Comparison of ENCODE assay signal across 23 mouse cellular contexts in the genomic region with DNA sequence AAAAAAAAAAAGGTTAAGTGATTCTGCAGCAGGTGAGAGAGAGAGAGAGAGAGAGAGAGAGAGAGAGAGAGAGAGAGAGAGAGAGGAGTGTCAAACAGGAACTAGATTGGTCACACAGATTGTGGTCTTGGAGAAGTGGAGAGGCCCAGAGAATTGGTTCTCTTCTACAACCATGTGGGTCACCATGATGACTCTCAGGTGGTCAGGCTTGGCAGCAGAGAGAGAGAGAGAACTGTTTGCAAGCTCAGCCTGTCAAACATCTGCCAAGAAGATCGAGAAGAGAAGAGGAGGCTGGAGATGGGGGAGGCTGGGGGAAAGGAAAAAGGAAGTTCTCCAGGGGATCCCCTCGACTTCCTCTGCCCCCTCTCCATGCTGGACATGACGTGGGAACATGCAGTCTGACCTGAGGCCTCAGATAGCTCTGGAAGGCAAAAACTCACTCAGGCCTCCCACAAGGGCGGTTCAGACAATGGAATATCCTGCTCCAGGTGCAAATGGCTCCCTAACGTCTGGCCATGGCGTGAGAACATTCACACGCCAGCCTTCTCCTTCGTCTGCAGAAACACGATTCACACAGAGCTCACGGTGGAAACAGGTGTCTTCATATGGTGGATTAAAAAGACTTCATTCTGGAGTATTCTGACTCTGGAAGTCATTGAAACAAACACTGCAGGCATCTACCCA. TPM values are rescaled to one million over a fixed set of nuclear protein-coding genes. Genes with fewer than 3 reads are reported as not detected.
A peak's percentile ranks its signal among the peaks of the same experiment; 100 is the strongest.
DNase-seq lines count a peak whose midpoint lies in the region; ATAC-seq and TF ChIP-seq lines count a peak whose summit lies in the region.
"Had no signal": no experiment of that assay in that cellular context is flagged by ENCODE, and none has a peak within 500 bp of the region (broad histone marks: within the 10 kb centered on the region; RNA-seq: fewer than 3 reads in every experiment).

No protein-coding gene starts in this region.

- H3K4me2 ChIP-seq in limb, embryonic 12.5 days: no peak overlapping the region
- H3K4me2 ChIP-seq in limb, embryonic 13.5 days (replicated peaks): no peak overlapping the region
- no peak overlapping the region for H3K4me2 ChIP-seq in stomach, postnatal 0 days (replicated peaks; ENCODE audit: low read depth)
- H3K4me2 ChIP-seq: hindbrain, embryonic 13.5 days; kidney, embryonic 15.5 days; midbrain, embryonic 15.5 days; neural tube, embryonic 12.5 days had no signal

- H3K27ac ChIP-seq in limb, embryonic 12.5 days: 0 out of 2 replicates have a peak overlapping the region, but pooled peaks have one; percentile 37
- H3K27ac ChIP-seq in limb, embryonic 10.5 days: no peak overlapping the region
- H3K27ac ChIP-seq in MEL (ENCODE audit: control insufficient read depth, low read depth, low read length): peak overlapping the region; percentile 51
- H3K27ac ChIP-seq in limb, embryonic 13.5 days: no peak overlapping the region
- no peak overlapping the region for H3K27ac ChIP-seq in stomach, postnatal 0 days (replicated peaks)
- H3K27ac ChIP-seq: forebrain, embryonic 10.5 days; hindbrain, embryonic 13.5 days; kidney, embryonic 15.5 days; midbrain, embryonic 15.5 days; neural tube, embryonic 12.5 days had no signal

- ATAC-seq in limb, embryonic 12.5 days (ENCODE audit: insufficient number of reproducible peaks, insufficient read depth, low FRiP score, low TSS enrichment, low read depth): no peak
- peak; percentile 42; the same call in 1 of the 2 replicates for ATAC-seq in limb, embryonic 13.5 days (ENCODE audit: low FRiP score, low read depth)
- no peak for ATAC-seq in stomach, postnatal 0 days (ENCODE audit: low FRiP score, low TSS enrichment)
- ATAC-seq: midbrain, embryonic 15.5 days had no signal

- H3K79me2 ChIP-seq in MEL (ENCODE audit: control insufficient read depth, insufficient read depth, low read length, poor library complexity): no peaks in the 10 kb centered on the region

- no peaks in the 10 kb centered on the region for H3K36me3 ChIP-seq in limb, embryonic 12.5 days
- no peaks in the 10 kb centered on the region for H3K36me3 ChIP-seq in limb, embryonic 10.5 days
- peaks cover 0 to 10% of the 10 kb centered on the region in 2 experiments; a peak in 2 of 4 replicates for H3K36me3 ChIP-seq in MEL (ENCODE audit: control insufficient read depth in 1 of 2, insufficient read depth in 2 of 2, low read length in 2 of 2)
- H3K36me3 ChIP-seq in limb, embryonic 13.5 days: no peaks in the 10 kb centered on the region
- H3K36me3 ChIP-seq in stomach, postnatal 0 days (ENCODE audit: control insufficient read depth, insufficient read depth, low read length): no peaks in the 10 kb centered on the region
- H3K36me3 ChIP-seq: forebrain, embryonic 10.5 days; hindbrain, embryonic 13.5 days; kidney, embryonic 15.5 days; midbrain, embryonic 15.5 days; neural tube, embryonic 12.5 days had no signal

- TF ChIP-seq POLR2A in MEL (IDR thresholded peaks at IDR 0.05; ENCODE audit: control insufficient read depth in 1 of 2, insufficient read depth in 1 of 2, low read depth in 1 of 2, low read length in 2 of 2, poor library complexity in 1 of 2): peak; percentile 61 to 90; a peak in 3 of 4 replicates
- TF ChIP-seq POLR2A in lung, adult 2 months (IDR thresholded peaks at IDR 0.05; ENCODE audit: borderline replicate concordance, extremely low read depth, low read depth, low read length): no peak

- H3K9ac ChIP-seq in limb, embryonic 12.5 days (replicated peaks): no peak overlapping the region
- peak overlapping the region; percentile 16 for H3K9ac ChIP-seq in MEL (ENCODE audit: control insufficient read depth, low read depth, low read length, poor library complexity, severe bottlenecking)
- no peak overlapping the region for H3K9ac ChIP-seq in limb, embryonic 13.5 days
- no peak overlapping the region for H3K9ac ChIP-seq in stomach, postnatal 0 days (ENCODE audit: low read length)
- H3K9ac ChIP-seq: forebrain, postnatal 0 days; hindbrain, embryonic 13.5 days; kidney, embryonic 15.5 days; midbrain, embryonic 15.5 days; neural tube, embryonic 12.5 days had no signal

- H3K27me3 ChIP-seq in limb, embryonic 12.5 days: no peaks in the 10 kb centered on the region
- H3K27me3 ChIP-seq in limb, embryonic 10.5 days (ENCODE audit: low read depth, poor library complexity, severe bottlenecking): no peaks in the 10 kb centered on the region
- H3K27me3 ChIP-seq in MEL (ENCODE audit: control insufficient read depth in 1 of 2, insufficient read depth in 2 of 2, low read length in 2 of 2): no peaks in the 10 kb centered on the region
- H3K27me3 ChIP-seq in limb, embryonic 13.5 days: no peaks in the 10 kb centered on the region
- no peaks in the 10 kb centered on the region for H3K27me3 ChIP-seq in stomach, postnatal 0 days (ENCODE audit: control insufficient read depth, insufficient read depth, low read length)
- H3K27me3 ChIP-seq: hindbrain, embryonic 13.5 days; midbrain, embryonic 15.5 days; neural tube, embryonic 12.5 days had no signal

- H3K9me3 ChIP-seq in limb, embryonic 12.5 days: no peaks in the 10 kb centered on the region
- H3K9me3 ChIP-seq in limb, embryonic 10.5 days (replicated peaks): no peaks in the 10 kb centered on the region
- no peaks in the 10 kb centered on the region for H3K9me3 ChIP-seq in MEL (replicated peaks; ENCODE audit: insufficient read depth, low read length)
- H3K9me3 ChIP-seq in limb, embryonic 13.5 days: no peaks in the 10 kb centered on the region
- H3K9me3 ChIP-seq in stomach, postnatal 0 days (ENCODE audit: control insufficient read depth, low read length): no peaks in the 10 kb centered on the region
- H3K9me3 ChIP-seq: forebrain, embryonic 10.5 days; hindbrain, embryonic 13.5 days; kidney, embryonic 15.5 days; midbrain, embryonic 15.5 days; neural tube, embryonic 12.5 days had no signal

- DNase-seq in limb, embryonic 10.5 days (ENCODE audit: low spot score): no peak
- peak; percentile 78 for DNase-seq in MEL (ENCODE audit: low read depth, low spot score)
- no peak for DNase-seq in stomach, postnatal 0 days (ENCODE audit: low spot score)
- DNase-seq in cerebellum, postnatal 14 days: no peak
- DNase-seq in lung, adult 2 months: no peak
- DNase-seq: adrenal gland, adult 2 months; cerebellum, adult 2 months; forebrain, postnatal 0 days; gastrocnemius, postnatal 36 days; heart, postnatal 10 days; kidney, adult 11 months; kidney, postnatal 36 days; layer of hippocampus, postnatal 36 days; lung, postnatal 14 days; right cerebral cortex, postnatal 14 days had no signal

- peaks cover 21% of the 10 kb centered on the region for H3K4me1 ChIP-seq in limb, embryonic 12.5 days (replicated peaks)
- peaks cover 15% of the 10 kb centered on the region for H3K4me1 ChIP-seq in limb, embryonic 10.5 days
- peaks cover 0 to 8% of the 10 kb centered on the region in 2 experiments; a peak in 1 of 4 replicates for H3K4me1 ChIP-seq in MEL (ENCODE audit: control insufficient read depth in 1 of 2, insufficient read depth in 2 of 2, low read length in 2 of 2)
- H3K4me1 ChIP-seq in limb, embryonic 13.5 days: peaks cover 20% of the 10 kb centered on the region
- H3K4me1 ChIP-seq in stomach, postnatal 0 days (replicated peaks; ENCODE audit: control insufficient read depth, insufficient read depth): no peaks in the 10 kb centered on the region
- H3K4me1 ChIP-seq in lung, adult 2 months (ENCODE audit: control insufficient read depth, insufficient read depth, low read length): no peaks in the 10 kb centered on the region
- H3K4me1 ChIP-seq: midbrain, embryonic 15.5 days had no signal

- no peak for TF ChIP-seq CTCF in MEL (IDR thresholded peaks at IDR 0.05 in 2 of 3, conservative IDR thresholded peaks at IDR 0.05 in 1 of 3; ENCODE audit: control insufficient read depth in 1 of 3, insufficient read depth in 1 of 3, low read depth in 2 of 3, low read length in 3 of 3, poor library complexity in 1 of 3, severe bottlenecking in 1 of 3)
- no peak for TF ChIP-seq CTCF in stomach, postnatal 0 days (IDR thresholded peaks at IDR 0.05; ENCODE audit: low read depth)
- TF ChIP-seq CTCF in lung, adult 2 months (IDR thresholded peaks at IDR 0.05; ENCODE audit: insufficient read depth, low read length): no peak

- 58% methylated on average over 10 of the region's 10 CpGs for WGBS in limb, embryonic 12.5 days
- WGBS in limb, embryonic 10.5 days: 79% methylated on average over 10 of the region's 10 CpGs
- WGBS in limb, embryonic 13.5 days: 46% methylated on average over 10 of the region's 10 CpGs
- WGBS in stomach, postnatal 0 days: 62% methylated on average over 10 of the region's 10 CpGs
- 55% methylated on average over 10 of the region's 10 CpGs for WGBS in lung, adult 2 months

- TF ChIP-seq EP300 in MEL (IDR thresholded peaks at IDR 0.05; ENCODE audit: low read depth in 1 of 2, low read length in 2 of 2): no peak
- TF ChIP-seq EP300 in stomach, postnatal 0 days (optimal IDR thresholded peaks at IDR 0.05): no peak

- no peak for TF ChIP-seq RAD21 in MEL (IDR thresholded peaks at IDR 0.05; ENCODE audit: low read depth, low read length)

- no peak overlapping the region for H3K4me3 ChIP-seq in limb, embryonic 12.5 days (replicated peaks)
- H3K4me3 ChIP-seq in limb, embryonic 10.5 days: no peak overlapping the region
- peak overlapping the region; percentile 18 to 51 for H3K4me3 ChIP-seq in MEL (ENCODE audit: control insufficient read depth in 1 of 2, insufficient read depth in 1 of 2, low read depth in 2 of 2, low read length in 2 of 2)
- no peak overlapping the region for H3K4me3 ChIP-seq in limb, embryonic 13.5 days
- H3K4me3 ChIP-seq in stomach, postnatal 0 days (ENCODE audit: low read depth, low read length): no peak overlapping the region
- H3K4me3 ChIP-seq in lung, adult 2 months (replicated peaks; ENCODE audit: extremely low read depth, low read depth, low read length): no peak overlapping the region
- H3K4me3 ChIP-seq: forebrain, embryonic 10.5 days; hindbrain, embryonic 13.5 days; kidney, embryonic 15.5 days; midbrain, embryonic 15.5 days; neural tube, embryonic 12.5 days had no signal

RNA-seq across cellular contexts. Expression of a gene that starts 56.4 kb away (rescaled TPM):
- polyA plus RNA-seq in limb, embryonic 12.5 days (2016; fragmentation: Nextera tagmentation; extraction: Ambion mirVana): 3.2 and 4.3 TPM in 2 replicates
- polyA plus RNA-seq in limb, embryonic 10.5 days (2016; fragmentation: Nextera tagmentation; extraction: Ambion mirVana): 1.0 and 2.2 TPM in 2 replicates
- total RNA-seq in MEL (2012; rRNA removed): not detected in 2 replicates
- not detected for polyA plus RNA-seq in MEL (2012; ENCODE audit: insufficient read depth in 1 of 2, insufficient read length in 2 of 2, low read depth in 1 of 2, low replicate concordance in 2 of 2, missing spikeins in 1 of 2)
- 4.5 and 4.8 TPM in 2 replicates for polyA plus RNA-seq in limb, embryonic 13.5 days (2015; fragmentation: Nextera tagmentation; extraction: Ambion mirVana)
- polyA plus RNA-seq in stomach, postnatal 0 days (2015; fragmentation: Nextera tagmentation; extraction: Ambion mirVana): 3.5 and 4.9 TPM in 2 replicates
- 1.1 and 1.8 TPM in 2 replicates for polyA plus RNA-seq in lung, adult 2 months (2012; rRNA removed)
- total RNA-seq: gastrocnemius, postnatal 36 days had no signal
- polyA plus RNA-seq: adrenal gland, adult 2 months; liver, adult 2 months had no signal

RNA-seq across cellular contexts. Expression of a gene that starts 57.0 kb away (rescaled TPM):
- polyA plus RNA-seq in limb, embryonic 12.5 days (2016; fragmentation: Nextera tagmentation; extraction: Ambion mirVana): 6.2 and 7.4 TPM in 2 replicates
- polyA plus RNA-seq in limb, embryonic 10.5 days (2016; fragmentation: Nextera tagmentation; extraction: Ambion mirVana): 5.7 and 6.2 TPM in 2 replicates
- total RNA-seq in MEL (2012; rRNA removed): 0.92 and 1.9 TPM in 2 replicates
- 1 to 10 TPM in 1 of 2 experiments, not detected in 1; 7.0 TPM for polyA plus RNA-seq in MEL (2012; ENCODE audit: insufficient read depth in 1 of 2, insufficient read length in 2 of 2, low read depth in 1 of 2, low replicate concordance in 2 of 2, missing spikeins in 1 of 2)
- 5.6 and 7.2 TPM in 2 replicates for polyA plus RNA-seq in limb, embryonic 13.5 days (2015; fragmentation: Nextera tagmentation; extraction: Ambion mirVana)
- 5.7 and 6.4 TPM in 2 replicates for polyA plus RNA-seq in stomach, postnatal 0 days (2015; fragmentation: Nextera tagmentation; extraction: Ambion mirVana)
- 19.5 and 20.4 TPM in 2 replicates for polyA plus RNA-seq in lung, adult 2 months (2012; rRNA removed)

Comparison
In these comparisons a context has a peak if more than half of its experiments do, and no peak if none do; other contexts are left out.
1. H3K27ac ChIP-seq: peak in limb, embryonic 12.5 days (single experiment) and MEL (single experiment); none in limb, embryonic 10.5 days (single experiment), limb, embryonic 13.5 days (single experiment) and stomach, postnatal 0 days (single experiment).
2. H3K4me3 ChIP-seq: peak in MEL (2 of 2); none in limb, embryonic 12.5 days (single experiment), limb, embryonic 10.5 days (single experiment), limb, embryonic 13.5 days (single experiment), stomach, postnatal 0 days (single experiment) and lung, adult 2 months (single experiment).